Mouse (Mus musculus) megakaryocyte, embryonic 14.5 days (primary cell): Measurements from ENCODE around the gene Ddx43.
"Not testable (repeated sequence)": the region's sequence is repeated elsewhere in the genome, so short reads cannot be mapped to it uniquely, and the experiment has no call there.

ENCODE experiments used
- FLI1 ChIP-seq: IDR thresholded peaks from 2 replicates; pipeline ENCODE4 v1.6.1; 2012; ENCODE audit warnings: low read length, inconsistent platforms, mixed read lengths
- GATA1 ChIP-seq: IDR thresholded peaks from 3 replicates; pipeline ENCODE4 v1.6.1; 2012; ENCODE audit warnings: mixed read lengths, low read length, inconsistent platforms, borderline replicate concordance

DNA sequence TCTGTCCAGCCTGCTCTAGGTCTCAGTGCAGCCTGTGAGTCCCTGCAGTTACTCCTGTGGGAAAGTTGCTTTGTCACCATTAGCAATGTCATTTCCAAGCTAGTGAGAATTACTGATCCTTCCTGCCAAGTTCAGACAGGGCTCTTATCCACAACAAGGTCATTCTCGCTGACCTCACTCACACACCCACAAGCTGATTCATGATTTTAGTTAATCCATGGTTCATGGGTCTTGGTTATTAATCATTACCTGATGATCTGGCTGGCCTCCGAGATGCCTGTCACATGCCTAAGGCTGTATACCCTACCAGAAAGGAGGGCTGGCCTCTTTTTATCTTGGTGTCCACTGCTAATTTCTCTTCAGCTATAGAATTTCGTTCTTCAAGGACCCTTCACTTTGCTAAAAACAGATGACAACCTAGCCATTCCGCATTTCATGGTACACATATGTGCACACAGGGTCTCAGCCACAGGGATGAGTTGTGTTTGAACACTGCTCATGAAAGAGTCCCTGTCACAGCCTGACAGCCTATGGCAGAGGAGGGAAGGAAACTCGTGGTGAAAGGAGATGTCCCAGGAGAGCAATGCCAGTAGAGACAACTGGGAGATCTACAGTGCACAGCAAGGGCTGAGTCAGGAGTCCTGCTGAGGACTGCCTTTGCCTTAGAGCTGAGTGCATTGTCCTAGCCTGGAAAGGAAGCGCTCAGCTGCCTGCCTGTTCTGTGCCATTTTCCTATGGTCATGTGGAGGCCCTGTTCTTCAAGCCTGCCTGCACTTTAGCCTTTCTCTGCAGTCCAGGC is 47.2 kb upstream of the Ddx43 start:
- not testable (repeated sequence) for TF ChIP-seq GATA1, FLI1
